Mouse (Mus musculus) thymus, adult 2 months (tissue): ENCODE results near the gene Krtap5-1.

Source experiments
- CTCF ChIP-seq: fragments of 200-500 bp; IDR thresholded peaks from 2 replicates; pipeline ENCODE4 v1.5.1; 2012; ENCODE audit warnings: mild to moderate bottlenecking, control low read depth, low read length, moderate library complexity, borderline replicate concordance; ENCODE audit not compliant: control insufficient read depth, poor library complexity, insufficient read depth; ENCODE audit errors: extremely low read depth
- POLR2A ChIP-seq: fragments of 200-500 bp; IDR thresholded peaks from 2 replicates; pipeline ENCODE4 v1.6.1; 2012; ENCODE audit warnings: mild to moderate bottlenecking, low read length, control low read depth, moderate library complexity; ENCODE audit not compliant: control insufficient read depth, poor library complexity, insufficient read depth; ENCODE audit errors: extremely low read depth

GRCm38 (mm10) chr7:142314600-142315285 lies 17.8 kb upstream of the Krtap5-1 start:
- TF ChIP-seq CTCF: no peak
- TF ChIP-seq POLR2A: no peak
